ENCODE assay signal across 30 mouse cellular contexts in genomic region chrX:160865022-160865421, GRCm38 (mm10). TPM values are rescaled to one million over a fixed set of nuclear protein-coding genes. Genes with fewer than 3 reads are reported as not detected.
A peak's percentile ranks its signal among the peaks of the same experiment; 100 is the strongest.
DNase-seq lines count a peak whose midpoint lies in the region; ATAC-seq and TF ChIP-seq lines count a peak whose summit lies in the region.
"Had no signal": no experiment of that assay in that cellular context is flagged by ENCODE, and none has a peak within 500 bp of the region (broad histone marks: within the 10 kb centered on the region; RNA-seq: fewer than 3 reads in every experiment).

No protein-coding gene starts in this region.

- ATAC-seq in kidney, embryonic 15.5 days (replicated peaks; ENCODE audit: low FRiP score) = no peak
- ATAC-seq in midbrain, embryonic 13.5 days = peak; percentile 72
- ATAC-seq in midbrain, postnatal 0 days (ENCODE audit: low FRiP score) = no peak
- ATAC-seq: activated CD4-positive, CD25-positive, alpha-beta regulatory T cell, adult 4 months; forebrain, embryonic 13.5 days; forebrain, postnatal 0 days had no signal

- 60% methylated on average over 4 of the region's 4 CpGs for WGBS in kidney, adult 2 months
- WGBS in kidney, embryonic 15.5 days = 87% methylated on average over 4 of the region's 4 CpGs
- WGBS in midbrain, embryonic 13.5 days = 37% methylated on average over 4 of the region's 4 CpGs
- WGBS in midbrain, postnatal 0 days = 43% methylated on average over 4 of the region's 4 CpGs

- H3K9ac ChIP-seq in kidney, embryonic 15.5 days = no peak overlapping the region
- no peak overlapping the region for H3K9ac ChIP-seq in midbrain, embryonic 13.5 days (replicated peaks)
- H3K9ac ChIP-seq in midbrain, postnatal 0 days (replicated peaks; ENCODE audit: low read length, poor library complexity, severe bottlenecking) = no peak overlapping the region
- H3K9ac ChIP-seq: embryonic facial prominence, embryonic 13.5 days; forebrain, embryonic 13.5 days; forebrain, postnatal 0 days; hindbrain, embryonic 12.5 days; hindbrain, embryonic 15.5 days had no signal

- no peaks in the 10 kb centered on the region for H3K4me1 ChIP-seq in kidney, adult 2 months (ENCODE audit: control insufficient read depth, insufficient read depth, low read length)
- H3K4me1 ChIP-seq in kidney, embryonic 15.5 days = no peaks in the 10 kb centered on the region
- H3K4me1 ChIP-seq in midbrain, embryonic 13.5 days (replicated peaks) = peaks cover 5% of the 10 kb centered on the region; the same call in 1 of the 2 replicates
- H3K4me1 ChIP-seq in midbrain, postnatal 0 days (ENCODE audit: insufficient read depth, low read length) = no peaks in the 10 kb centered on the region
- H3K4me1 ChIP-seq: embryonic facial prominence, embryonic 10.5 days; embryonic facial prominence, embryonic 13.5 days; forebrain, embryonic 13.5 days; hindbrain, embryonic 12.5 days; hindbrain, embryonic 15.5 days had no signal

- no peak overlapping the region for H3K27ac ChIP-seq in kidney, adult 2 months (ENCODE audit: insufficient read depth, low read depth, low read length)
- no peak overlapping the region for H3K27ac ChIP-seq in kidney, embryonic 15.5 days
- H3K27ac ChIP-seq in midbrain, embryonic 13.5 days = no peak overlapping the region
- H3K27ac ChIP-seq in midbrain, postnatal 0 days (ENCODE audit: low read depth, low read length) = no peak overlapping the region
- H3K27ac ChIP-seq: embryonic facial prominence, embryonic 10.5 days; embryonic facial prominence, embryonic 13.5 days; forebrain, embryonic 13.5 days; gastrocnemius, adult 2 months; hindbrain, embryonic 12.5 days; hindbrain, embryonic 15.5 days had no signal

- peak; percentile 3 for DNase-seq in embryo, embryonic 10.5 days (ENCODE audit: low spot score)
- no peak for DNase-seq in embryo, embryonic 9.5 days (ENCODE audit: extremely low spot score)
- peak; percentile 16 for DNase-seq in kidney, adult 2 months
- peak; percentile 1 for DNase-seq in kidney, postnatal 14 days
- DNase-seq in kidney, postnatal 10 days = no peak
- DNase-seq in midbrain, postnatal 0 days (ENCODE audit: low spot score) = no peak
- DNase-seq: adrenal gland, adult 8-10 months; adrenal gland, postnatal 25 days; cerebellum, adult 11 months; cerebellum, adult 2 months; cerebellum, adult 9-11 months; cerebellum, postnatal 25 days; forebrain, postnatal 0 days; gastrocnemius, adult 2 months; gastrocnemius, postnatal 14 days; heart, adult 11 months had no signal

- H3K4me2 ChIP-seq in kidney, embryonic 15.5 days = no peak overlapping the region
- H3K4me2 ChIP-seq in midbrain, embryonic 13.5 days (replicated peaks) = no peak overlapping the region
- no peak overlapping the region for H3K4me2 ChIP-seq in midbrain, postnatal 0 days (ENCODE audit: low read depth, low read length, poor library complexity, severe bottlenecking)
- H3K4me2 ChIP-seq: embryonic facial prominence, embryonic 13.5 days; forebrain, embryonic 13.5 days; heart, embryonic 11.5 days; hindbrain, embryonic 12.5 days; hindbrain, embryonic 15.5 days had no signal

- no peak for TF ChIP-seq POLR2A in kidney, adult 2 months (IDR thresholded peaks at IDR 0.05; ENCODE audit: low read depth, low read length)

- no peak for TF ChIP-seq CTCF in kidney, adult 2 months (conservative IDR thresholded peaks at IDR 0.05; ENCODE audit: insufficient read depth, insufficient read length, low read depth, low read length)
- TF ChIP-seq CTCF in midbrain, postnatal 0 days (IDR thresholded peaks at IDR 0.05) = no peak

- no peak overlapping the region for H3K4me3 ChIP-seq in kidney, adult 2 months (ENCODE audit: insufficient read depth, low read depth, low read length)
- H3K4me3 ChIP-seq in kidney, embryonic 15.5 days (replicated peaks) = no peak overlapping the region
- H3K4me3 ChIP-seq in midbrain, embryonic 13.5 days (replicated peaks) = no peak overlapping the region
- H3K4me3 ChIP-seq in midbrain, postnatal 0 days (ENCODE audit: low read depth, low read length) = no peak overlapping the region
- H3K4me3 ChIP-seq: embryonic facial prominence, embryonic 10.5 days; embryonic facial prominence, embryonic 13.5 days; erythroblast, embryonic 14.5 days; forebrain, embryonic 13.5 days; gastrocnemius, adult 2 months; hindbrain, embryonic 12.5 days; hindbrain, embryonic 15.5 days had no signal

- no peaks in the 10 kb centered on the region for H3K27me3 ChIP-seq in kidney, adult 2 months (replicated peaks; ENCODE audit: control insufficient read depth, insufficient read depth, low read length)
- H3K27me3 ChIP-seq in kidney, embryonic 15.5 days = peaks cover 50% of the 10 kb centered on the region
- peaks cover 29% of the 10 kb centered on the region for H3K27me3 ChIP-seq in midbrain, embryonic 13.5 days
- no peaks in the 10 kb centered on the region; the same call in 1 of the 2 replicates for H3K27me3 ChIP-seq in midbrain, postnatal 0 days (ENCODE audit: insufficient read depth, low read length)

- no peaks in the 10 kb centered on the region for H3K36me3 ChIP-seq in kidney, adult 2 months (ENCODE audit: control insufficient read depth, insufficient read depth, low read length)
- H3K36me3 ChIP-seq in kidney, embryonic 15.5 days = no peaks in the 10 kb centered on the region
- H3K36me3 ChIP-seq in midbrain, embryonic 13.5 days = no peaks in the 10 kb centered on the region
- no peaks in the 10 kb centered on the region for H3K36me3 ChIP-seq in midbrain, postnatal 0 days (ENCODE audit: insufficient read depth, low read length)
- H3K36me3 ChIP-seq: embryonic facial prominence, embryonic 10.5 days; embryonic facial prominence, embryonic 13.5 days; hindbrain, embryonic 12.5 days; hindbrain, embryonic 15.5 days had no signal

- H3K9me3 ChIP-seq in kidney, embryonic 15.5 days (replicated peaks) = no peaks in the 10 kb centered on the region
- no peaks in the 10 kb centered on the region for H3K9me3 ChIP-seq in midbrain, embryonic 13.5 days
- no peaks in the 10 kb centered on the region for H3K9me3 ChIP-seq in midbrain, postnatal 0 days (ENCODE audit: low read length)
- H3K9me3 ChIP-seq: embryonic facial prominence, embryonic 10.5 days; embryonic facial prominence, embryonic 13.5 days; forebrain, embryonic 13.5 days; hindbrain, embryonic 12.5 days; hindbrain, embryonic 15.5 days had no signal

RNA-seq across cellular contexts. Expression of gene Gja6, which starts 41.8 kb away (rescaled TPM):
- 0.03 and 0.04 TPM in 2 replicates for polyA plus RNA-seq in kidney, adult 2 months (2012; rRNA removed)
- 0.15 TPM in 1 of 2 replicates, not detected in the other for polyA plus RNA-seq in kidney, embryonic 15.5 days (2015; fragmentation: Nextera tagmentation; extraction: Ambion mirVana)
- 0.19 TPM in 1 of 2 replicates, not detected in the other for polyA plus RNA-seq in midbrain, embryonic 13.5 days (2015; fragmentation: Nextera tagmentation; extraction: Ambion mirVana)
- 0.33 and 0.38 TPM in 2 replicates for total RNA-seq in midbrain, postnatal 0 days (2014; rRNA removed)
- polyA plus RNA-seq in midbrain, postnatal 0 days (2015; fragmentation: Nextera tagmentation; extraction: Ambion mirVana) = 0.07 TPM in 1 of 2 replicates, not detected in the other
- total RNA-seq: common myeloid progenitor, adult 5-6 weeks; heart, postnatal 25 days; hematopoietic stem cell, adult 5-6 weeks had no signal
- polyA plus RNA-seq: activated CD4-positive, CD25-positive, alpha-beta regulatory T cell, adult 4 months; erythroblast, embryonic 14.5 days; heart, embryonic 14.5 days; hindbrain, embryonic 15.5 days had no signal

Comparison
In these comparisons a context has a peak if more than half of its experiments do, and no peak if none do; other contexts are left out.
1. DNase-seq: peak in embryo, embryonic 10.5 days (single experiment), kidney, adult 2 months (single experiment) and kidney, postnatal 14 days (single experiment); none in embryo, embryonic 9.5 days (single experiment), kidney, postnatal 10 days (single experiment) and midbrain, postnatal 0 days (single experiment).